ENCODE assay signal across 14 mouse cellular contexts in the genomic region with DNA sequence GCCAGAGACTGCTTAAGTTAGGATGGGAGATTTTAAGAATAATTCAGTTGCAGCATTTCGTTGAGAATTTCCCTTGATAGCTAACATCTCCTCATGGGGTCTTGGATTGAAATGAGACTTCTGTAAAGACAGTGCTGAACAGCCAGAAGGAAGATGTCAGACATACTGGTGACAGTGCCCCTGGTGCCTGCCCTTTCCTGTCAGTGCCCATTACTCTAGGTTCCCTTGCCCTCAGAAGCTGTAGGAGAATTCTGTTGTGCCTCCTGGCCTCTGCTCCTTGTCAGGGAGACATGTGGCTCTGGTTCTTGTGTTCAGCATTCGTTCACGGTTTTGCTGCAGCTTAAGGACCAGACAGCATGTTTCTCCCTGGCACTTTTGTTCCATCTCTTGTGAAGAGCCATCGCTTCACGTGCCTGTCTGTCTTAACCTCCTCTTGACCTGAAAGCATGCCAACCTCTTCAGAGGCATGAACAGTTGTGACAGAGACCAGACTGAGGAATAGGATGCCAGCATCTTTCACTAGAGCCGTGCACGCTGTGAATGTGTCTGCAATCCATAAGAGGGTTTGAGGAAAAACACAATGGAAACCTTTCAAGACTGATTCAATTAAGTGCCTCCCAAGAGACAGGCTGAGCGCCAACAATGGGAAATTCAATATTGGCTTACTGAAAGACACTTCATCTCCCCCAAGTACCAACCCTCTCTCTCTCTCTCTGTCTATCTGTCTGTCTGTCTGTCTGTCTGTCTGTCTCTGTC. TPM values are rescaled to one million over a fixed set of nuclear protein-coding genes. Genes with fewer than 3 reads are reported as not detected.
A peak's percentile ranks its signal among the peaks of the same experiment; 100 is the strongest.
DNase-seq lines count a peak whose midpoint lies in the region; ATAC-seq lines count a peak whose summit lies in the region.
"Had no signal": no experiment of that assay in that cellular context is flagged by ENCODE, and none has a peak within 500 bp of the region (broad histone marks: within the 10 kb centered on the region; RNA-seq: fewer than 3 reads in every experiment).

No protein-coding gene starts in this region.

- ATAC-seq in neural tube, embryonic 11.5 days (ENCODE audit: insufficient read depth, low FRiP score, low TSS enrichment), result 0 out of 2 replicates have a peak, but pooled peaks have one; percentile 38
- peak; percentile 73 for ATAC-seq in forebrain, embryonic 13.5 days
- no peak for ATAC-seq in frontal cortex, adult (ENCODE audit: low TSS enrichment)

- peak; percentile 35 for DNase-seq in neural tube, embryonic 11.5 days (ENCODE audit: low spot score)
- DNase-seq in neural tube, embryonic 10.5 days (ENCODE audit: extremely low spot score, low spot score), result no peak
- DNase-seq in midbrain, embryonic 10.5 days (ENCODE audit: low spot score), result no peak
- peak; percentile 60 for DNase-seq in retina, postnatal 1 day
- DNase-seq in thymus, postnatal 10 days (ENCODE audit: low spot score in 2 of 2), result no peak
- no peak for DNase-seq in layer of hippocampus, postnatal 36 days
- DNase-seq: gastrocnemius, postnatal 14 days; heart, postnatal 36 days; kidney, postnatal 25 days had no signal

- H3K27me3 ChIP-seq in neural tube, embryonic 11.5 days (ENCODE audit: control insufficient read depth, insufficient read depth, low read length), result no peaks in the 10 kb centered on the region
- no peaks in the 10 kb centered on the region for H3K27me3 ChIP-seq in forebrain, embryonic 13.5 days
- 0 out of 2 replicates have a peak, but pooled peaks cover 5% of the 10 kb centered on the region for H3K27me3 ChIP-seq in midbrain, embryonic 10.5 days (ENCODE audit: low read depth, poor library complexity, severe bottlenecking)
- H3K27me3 ChIP-seq: CH12.LX; liver, embryonic 15.5 days; megakaryocyte, embryonic 14.5 days had no signal

- WGBS in neural tube, embryonic 11.5 days, result 59% methylated on average over 8 of the region's 8 CpGs
- WGBS in forebrain, embryonic 13.5 days, result 21% methylated on average over 8 of the region's 8 CpGs
- WGBS in midbrain, embryonic 10.5 days, result 54% methylated on average over 8 of the region's 8 CpGs

- H3K9ac ChIP-seq in neural tube, embryonic 11.5 days (ENCODE audit: low read length), result no peak overlapping the region
- 0 out of 2 replicates have a peak overlapping the region, but pooled peaks have one; percentile 9 for H3K9ac ChIP-seq in forebrain, embryonic 13.5 days
- H3K9ac ChIP-seq: liver, embryonic 15.5 days had no signal

- no peaks in the 10 kb centered on the region for H3K36me3 ChIP-seq in neural tube, embryonic 11.5 days (ENCODE audit: control insufficient read depth, insufficient read depth, low read length)
- no peaks in the 10 kb centered on the region for H3K36me3 ChIP-seq in forebrain, embryonic 13.5 days (ENCODE audit: poor library complexity, severe bottlenecking)
- H3K36me3 ChIP-seq in midbrain, embryonic 10.5 days, result no peaks in the 10 kb centered on the region
- H3K36me3 ChIP-seq: liver, embryonic 15.5 days had no signal

- H3K27ac ChIP-seq in neural tube, embryonic 11.5 days (ENCODE audit: low read depth, low read length), result no peak overlapping the region
- H3K27ac ChIP-seq in forebrain, embryonic 13.5 days, result peak overlapping the region; percentile 20; the same call in 1 of the 2 replicates
- H3K27ac ChIP-seq in midbrain, embryonic 10.5 days (replicated peaks), result peak overlapping the region; percentile 39
- H3K27ac ChIP-seq: liver, embryonic 15.5 days had no signal

- no peak overlapping the region for H3K4me2 ChIP-seq in neural tube, embryonic 11.5 days (ENCODE audit: low read depth)
- no peak overlapping the region for H3K4me2 ChIP-seq in forebrain, embryonic 13.5 days
- H3K4me2 ChIP-seq: liver, embryonic 15.5 days had no signal

- peaks cover 5% of the 10 kb centered on the region; the same call in 1 of the 2 replicates for H3K4me1 ChIP-seq in neural tube, embryonic 11.5 days (ENCODE audit: control insufficient read depth, insufficient read depth, low read length)
- peaks cover 27% of the 10 kb centered on the region for H3K4me1 ChIP-seq in forebrain, embryonic 13.5 days
- peaks cover 14% of the 10 kb centered on the region for H3K4me1 ChIP-seq in midbrain, embryonic 10.5 days
- H3K4me1 ChIP-seq: liver, embryonic 15.5 days; megakaryocyte, embryonic 14.5 days had no signal

- H3K4me3 ChIP-seq in neural tube, embryonic 11.5 days (ENCODE audit: low read depth, low read length), result no peak overlapping the region
- no peak overlapping the region for H3K4me3 ChIP-seq in forebrain, embryonic 13.5 days
- no peak overlapping the region for H3K4me3 ChIP-seq in midbrain, embryonic 10.5 days
- H3K4me3 ChIP-seq: liver, embryonic 15.5 days; megakaryocyte, embryonic 14.5 days had no signal

- no peaks in the 10 kb centered on the region for H3K9me3 ChIP-seq in neural tube, embryonic 11.5 days (ENCODE audit: control insufficient read depth, low read length)
- no peaks in the 10 kb centered on the region for H3K9me3 ChIP-seq in forebrain, embryonic 13.5 days (replicated peaks)
- H3K9me3 ChIP-seq in midbrain, embryonic 10.5 days (replicated peaks), result no peaks in the 10 kb centered on the region
- H3K9me3 ChIP-seq: liver, embryonic 15.5 days; megakaryocyte, embryonic 14.5 days had no signal

RNA-seq across cellular contexts. Expression of gene Nostrin, which starts 48.9 kb away (rescaled TPM):
- 0.90 and 1.3 TPM in 2 replicates for polyA plus RNA-seq in neural tube, embryonic 11.5 days (2014; fragmentation: Nextera tagmentation; extraction: Ambion mirVana)
- 0.53 and 0.96 TPM in 2 replicates for polyA plus RNA-seq in forebrain, embryonic 13.5 days (2015; fragmentation: Nextera tagmentation; extraction: Ambion mirVana)
- 0.84 and 0.87 TPM in 2 replicates for polyA plus RNA-seq in midbrain, embryonic 10.5 days (2016; fragmentation: Nextera tagmentation; extraction: Ambion mirVana)
- total RNA-seq in layer of hippocampus, postnatal 36 days (2021), result 1 to 10 TPM; 3.6 to 5.5 TPM

Comparison
In these comparisons a context has a peak if more than half of its experiments do, and no peak if none do; other contexts are left out.
1. DNase-seq: peak in neural tube, embryonic 11.5 days (single experiment) and retina, postnatal 1 day (single experiment); none in neural tube, embryonic 10.5 days (single experiment), midbrain, embryonic 10.5 days (single experiment), thymus, postnatal 10 days (0 of 2) and layer of hippocampus, postnatal 36 days (0 of 2).